Comparison of ENCODE assay signal across 18 mouse cellular contexts in the genomic region with DNA sequence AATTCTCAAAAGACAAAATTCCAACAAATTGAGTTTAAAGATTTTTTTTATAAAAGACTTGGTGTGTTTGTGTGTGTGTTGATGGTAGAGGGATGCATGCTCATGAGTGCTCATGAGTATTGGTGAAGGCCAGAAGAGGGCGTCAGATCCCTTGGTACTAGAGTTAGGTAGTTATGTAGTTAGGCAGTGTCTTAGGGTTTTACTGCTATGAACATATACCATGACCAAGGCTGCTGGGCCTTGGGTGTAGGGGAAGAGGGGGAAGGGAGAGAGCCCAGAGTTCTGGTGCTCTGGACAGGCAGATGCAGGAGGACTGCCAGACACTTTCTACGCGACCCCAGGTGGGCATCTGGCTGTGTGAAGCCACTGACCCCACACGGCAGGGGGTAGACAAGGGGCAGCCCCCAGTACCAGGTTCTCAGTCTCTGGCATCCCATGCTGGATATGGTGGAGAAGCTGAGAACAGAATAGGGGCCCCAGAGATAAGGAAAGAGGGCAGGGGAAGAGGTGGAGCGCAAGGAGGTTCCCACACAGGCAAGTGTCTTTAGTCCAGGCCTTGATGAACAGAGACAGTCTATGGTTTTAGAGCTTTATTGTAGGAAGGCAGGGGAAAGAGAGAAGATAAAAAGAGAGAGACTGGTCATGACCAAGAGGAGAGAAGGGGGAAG. TPM values are rescaled to one million over a fixed set of nuclear protein-coding genes. Genes with fewer than 3 reads are reported as not detected.
A peak's percentile ranks its signal among the peaks of the same experiment; 100 is the strongest.
DNase-seq lines count a peak whose midpoint lies in the region; ATAC-seq and TF ChIP-seq lines count a peak whose summit lies in the region.
"Had no signal": no experiment of that assay in that cellular context is flagged by ENCODE, and none has a peak within 500 bp of the region (broad histone marks: within the 10 kb centered on the region; RNA-seq: fewer than 3 reads in every experiment).

No protein-coding gene starts in this region.

- H3K36me3 ChIP-seq in liver, embryonic 12.5 days, result no peaks in the 10 kb centered on the region
- H3K36me3 ChIP-seq: forebrain, embryonic 15.5 days; heart, embryonic 12.5 days; neural tube, embryonic 12.5 days had no signal

- H3K27me3 ChIP-seq in liver, embryonic 12.5 days (replicated peaks), result no peaks in the 10 kb centered on the region
- H3K27me3 ChIP-seq: forebrain, embryonic 15.5 days; heart, embryonic 12.5 days; neural tube, embryonic 12.5 days had no signal

- peak overlapping the region; percentile 45 for H3K4me2 ChIP-seq in liver, embryonic 12.5 days
- H3K4me2 ChIP-seq: forebrain, embryonic 15.5 days; heart, embryonic 12.5 days; neural tube, embryonic 12.5 days had no signal

- peak; percentile 20 to 24 for DNase-seq in adrenal gland, postnatal 36 days
- no peak for DNase-seq in adrenal gland, postnatal 25 days
- DNase-seq in lung, postnatal 36 days, result peak; percentile 38
- no peak for DNase-seq in lung, adult 2 months
- no peak for DNase-seq in kidney, postnatal 36 days
- no peak for DNase-seq in heart, adult 8-10 months (ENCODE audit: low spot score)
- DNase-seq in right cerebral cortex, postnatal 4 days, result no peak
- DNase-seq: cerebellum, adult 8-10 months; gastrocnemius, postnatal 10 days; heart, postnatal 36 days had no signal

- H3K9ac ChIP-seq in liver, embryonic 12.5 days, result no peak overlapping the region
- H3K9ac ChIP-seq: forebrain, embryonic 15.5 days; heart, embryonic 12.5 days; neural tube, embryonic 12.5 days had no signal

- WGBS in lung, adult 2 months, result 74% methylated on average over 5 of the region's 5 CpGs
- 60% methylated on average over 5 of the region's 5 CpGs for WGBS in liver, embryonic 12.5 days (ENCODE audit: insufficient replicate concordance)

- H3K4me3 ChIP-seq in lung, adult 2 months (replicated peaks; ENCODE audit: extremely low read depth, low read depth, low read length), result no peak overlapping the region
- no peak overlapping the region for H3K4me3 ChIP-seq in liver, embryonic 12.5 days
- H3K4me3 ChIP-seq: forebrain, embryonic 15.5 days; heart, embryonic 12.5 days; neural tube, embryonic 12.5 days had no signal

- no peak for TF ChIP-seq POLR2A in lung, adult 2 months (IDR thresholded peaks at IDR 0.05; ENCODE audit: borderline replicate concordance, extremely low read depth, low read depth, low read length)

- no peaks in the 10 kb centered on the region for H3K9me3 ChIP-seq in liver, embryonic 12.5 days (replicated peaks)
- H3K9me3 ChIP-seq: forebrain, embryonic 15.5 days; heart, embryonic 12.5 days; neural tube, embryonic 12.5 days had no signal

- H3K4me1 ChIP-seq in lung, adult 2 months (ENCODE audit: control insufficient read depth, insufficient read depth, low read length), result no peaks in the 10 kb centered on the region
- H3K4me1 ChIP-seq in liver, embryonic 12.5 days, result peaks cover 15% of the 10 kb centered on the region
- H3K4me1 ChIP-seq: forebrain, embryonic 15.5 days; heart, embryonic 12.5 days; neural tube, embryonic 12.5 days had no signal

- peak; percentile 88 for ATAC-seq in liver, embryonic 12.5 days
- ATAC-seq: forebrain, embryonic 15.5 days had no signal

- no peak for TF ChIP-seq CTCF in lung, adult 2 months (IDR thresholded peaks at IDR 0.05; ENCODE audit: insufficient read depth, low read length)

- H3K27ac ChIP-seq in liver, embryonic 12.5 days, result peak overlapping the region; percentile 51
- H3K27ac ChIP-seq: forebrain, embryonic 15.5 days; macrophage; neural tube, embryonic 12.5 days had no signal

RNA-seq across cellular contexts. Expression of gene Mcm3, which starts 12.5 kb away (rescaled TPM):
- total RNA-seq in adrenal gland, postnatal 36 days (2021), result 10 to 100 TPM; 20.7 to 22.1 TPM
- total RNA-seq in adrenal gland, postnatal 25 days (2021), result 34.5 and 35.1 TPM in 2 replicates
- polyA plus RNA-seq in lung, adult 2 months (2012; rRNA removed), result 8.0 and 15.7 TPM in 2 replicates
- polyA plus RNA-seq in liver, embryonic 12.5 days (2016; fragmentation: Nextera tagmentation; extraction: Ambion mirVana), result 203 and 204 TPM in 2 replicates
- total RNA-seq in heart, adult 8-10 months (2022), result 1 to 10 TPM; 3.2 to 4.3 (median 3.9) TPM

RNA-seq across cellular contexts. Expression of gene Il17f, which starts 42.2 kb away (rescaled TPM):
- not detected for total RNA-seq in adrenal gland, postnatal 36 days (2021)
- total RNA-seq in adrenal gland, postnatal 25 days (2021), result not detected in 2 replicates
- not detected in 2 replicates for polyA plus RNA-seq in lung, adult 2 months (2012; rRNA removed)
- polyA plus RNA-seq in liver, embryonic 12.5 days (2016; fragmentation: Nextera tagmentation; extraction: Ambion mirVana), result 0.23 TPM in 1 of 2 replicates, not detected in the other
- not detected for total RNA-seq in heart, adult 8-10 months (2022)
- total RNA-seq: heart, postnatal 36 days; layer of hippocampus, adult 8-10 months had no signal
- polyA plus RNA-seq: forebrain, embryonic 15.5 days; heart, embryonic 12.5 days; kidney, embryonic 16.5 days; macrophage; small intestine, adult 2 months had no signal

RNA-seq across cellular contexts. Expression of gene Paqr8, which starts 57.8 kb away (rescaled TPM):
- total RNA-seq in adrenal gland, postnatal 36 days (2021), result 10 to 100 TPM; 45.1 to 62.9 TPM
- total RNA-seq in adrenal gland, postnatal 25 days (2021), result 35.1 and 54.2 TPM in 2 replicates
- 42.6 and 47.2 TPM in 2 replicates for polyA plus RNA-seq in lung, adult 2 months (2012; rRNA removed)
- 0.68 and 0.85 TPM in 2 replicates for polyA plus RNA-seq in liver, embryonic 12.5 days (2016; fragmentation: Nextera tagmentation; extraction: Ambion mirVana)
- total RNA-seq in heart, adult 8-10 months (2022), result 1 to 10 TPM; 1.2 to 1.8 (median 1.5) TPM

Comparison
In these comparisons a context has a peak if more than half of its experiments do, and no peak if none do; other contexts are left out.
1. DNase-seq: peak in adrenal gland, postnatal 36 days (2 of 2) and lung, postnatal 36 days (single experiment); none in adrenal gland, postnatal 25 days (single experiment), lung, adult 2 months (single experiment), kidney, postnatal 36 days (0 of 2), heart, adult 8-10 months (single experiment) and right cerebral cortex, postnatal 4 days (single experiment).
2. RNA of gene Paqr8, which starts 57.8 kb away (total RNA-seq): 45.1 to 62.9 TPM in adrenal gland, postnatal 36 days and 35.1 to 54.2 TPM in adrenal gland, postnatal 25 days; 1.2 to 1.8 TPM in heart, adult 8-10 months; every median in the first group is over 10 times any median in the second.